Mouse (Mus musculus) forebrain, embryonic 12.5 days (tissue): ENCODE data around the gene H2-T22. TPM values are rescaled to one million over a fixed set of nuclear protein-coding genes. Genes with fewer than 3 reads are reported as not detected.
"Not testable (repeated sequence)": the region's sequence is repeated elsewhere in the genome, so short reads cannot be mapped to it uniquely, and the experiment has no call there.

Experiments
- ATAC-seq: fragments of 200-750 bp; cut with Nextera tagmentation; 2 replicates; pipeline ENCODE4 v1.8.0; 2017; ENCODE audit warnings: moderate TSS enrichment; ENCODE audit not compliant: low FRiP score
- H3K27ac ChIP-seq: fragments of 300-500 bp; sonication (generic); 2 replicates; pipeline ENCODE4 v1.5.1; 2016; ENCODE audit warnings: mild to moderate bottlenecking
- H3K27me3 ChIP-seq: fragments of 300-500 bp; sonication (generic); 2 replicates; pipeline ENCODE4 v1.6.1; 2016; ENCODE audit warnings: mild to moderate bottlenecking
- H3K36me3 ChIP-seq: fragments of 300-500 bp; sonication (generic); replicated peaks from 2 replicates; pipeline ENCODE4 v1.6.1; 2016; ENCODE audit warnings: mild to moderate bottlenecking
- H3K4me1 ChIP-seq: fragments of 300-500 bp; sonication (generic); 2 replicates; pipeline ENCODE4 v1.6.1; 2016
- H3K4me2 ChIP-seq: fragments of 300-500 bp; sonication (generic); 2 replicates; pipeline ENCODE4 v1.6.1; 2016; ENCODE audit warnings: mild to moderate bottlenecking, moderate library complexity
- H3K4me3 ChIP-seq: fragments of 300-500 bp; sonication (generic); replicated peaks from 2 replicates; pipeline ENCODE4 v1.5.1; 2016; ENCODE audit warnings: mild to moderate bottlenecking
- H3K9ac ChIP-seq: fragments of 300-500 bp; sonication (generic); 2 replicates; pipeline ENCODE4 v1.6.1; 2016; ENCODE audit warnings: mild to moderate bottlenecking
- H3K9me3 ChIP-seq: fragments of 300-500 bp; sonication (generic); 2 replicates; pipeline ENCODE4 v1.6.1; 2016
- WGBS: fragments of 180-500 bp; shearing (Covaris S2); methylation state at CpG from one replicate; pipeline ENCODE4 v1.1.7; 2016; 5-methylcytosine and 5-hydroxymethylcytosine counted together
- polyA plus RNA-seq: library from polyadenylated mRNA; unstranded; fragments of >200 nt; fragmentation: Nextera tagmentation; extraction: Ambion mirVana; gene quantifications from 2 replicates; pipeline ENCODE4 v1.2.1, GENCODE M21; 2016

H2-T22 gene
- polyA plus RNA-seq, 1 experiment from 2014 or later: 5.4 TPM

GRCm38 (mm10) chr17:36040604-36041003, 1.9 kb downstream of the H2-T22 start:
- H3K27ac ChIP-seq, H3K36me3 ChIP-seq, H3K9ac ChIP-seq, ATAC-seq, H3K4me1 ChIP-seq, H3K9me3 ChIP-seq, H3K4me3 ChIP-seq, H3K4me2 ChIP-seq: not testable (repeated sequence)
- H3K27me3 ChIP-seq: peaks cover 18% of the 10 kb centered on the region
- 82% methylated on average over 2 of the region's 2 CpGs for WGBS

- not testable (repeated sequence) for H3K36me3 ChIP-seq, H3K4me1 ChIP-seq, H3K27ac ChIP-seq, H3K9ac ChIP-seq, H3K4me2 ChIP-seq, H3K4me3 ChIP-seq, ATAC-seq, H3K9me3 ChIP-seq
- peaks cover 12% of the 10 kb centered on the region for H3K27me3 ChIP-seq
- 89% methylated on average over 13 of the region's 13 CpGs for WGBS
Observed at GRCm38 (mm10) chr17:36036126-36036525, 6.4 kb downstream of the H2-T22 start.

- peak; percentile 54; the same call in 1 of the 2 replicates for ATAC-seq
- H3K4me3 ChIP-seq, H3K4me1 ChIP-seq, H3K9me3 ChIP-seq, H3K27ac ChIP-seq, H3K36me3 ChIP-seq, H3K4me2 ChIP-seq, H3K9ac ChIP-seq: not testable (repeated sequence)
- H3K27me3 ChIP-seq: peaks cover 11% of the 10 kb centered on the region; the same call in 1 of the 2 replicates
- 45% methylated on average over 3 of the region's 3 CpGs for WGBS
Observed at GRCm38 (mm10) chr17:36035010-36035638, 7.4 kb downstream of the H2-T22 start.

- H3K4me3 ChIP-seq, H3K36me3 ChIP-seq, H3K9me3 ChIP-seq, H3K4me1 ChIP-seq, H3K9ac ChIP-seq, ATAC-seq, H3K27ac ChIP-seq, H3K4me2 ChIP-seq: not testable (repeated sequence)
- H3K27me3 ChIP-seq: peaks cover 11% of the 10 kb centered on the region; the same call in 1 of the 2 replicates
- 64% methylated on average over 3 of the region's 3 CpGs for WGBS
Observed at GRCm38 (mm10) chr17:36034524-36034923, 8.0 kb downstream of the H2-T22 start.

GRCm38 (mm10) chr17:36032351-36032875, 10.1 kb downstream of the H2-T22 start, which contains the start of gene H2-T23:
Gene H2-T23, minus strand, starts transcription at chr17:36032855.
- not testable (repeated sequence) for H3K27ac ChIP-seq, H3K9me3 ChIP-seq, H3K4me1 ChIP-seq, H3K36me3 ChIP-seq
- Histone ChIP-seq H3K9ac (peak within 1 kb of the TSS; percentile 65), H3K4me2 (peak within 1 kb of the TSS; percentile 83), H3K4me3 (peak within 1 kb of the TSS; percentile 48), H3K27me3 (peaks cover 11% of the 10 kb centered on the region; the same call in 1 of the 2 replicates)
- 2% methylated on average over 25 of the region's 25 CpGs for WGBS
- ATAC-seq: peak; percentile 39

- WGBS: 2% methylated on average over 40 of the region's 40 CpGs
- not testable (repeated sequence) for H3K27ac ChIP-seq, H3K36me3 ChIP-seq, H3K9me3 ChIP-seq, H3K4me1 ChIP-seq
- peak; percentile 51 for ATAC-seq
- Histone ChIP-seq H3K4me3 (peak overlapping the region; percentile 48), H3K27me3 (peaks cover 11% of the 10 kb centered on the region; the same call in 1 of the 2 replicates), H3K9ac (peak overlapping the region; percentile 65), H3K4me2 (peak overlapping the region; percentile 83)
Observed at GRCm38 (mm10) chr17:36031583-36032331, 10.8 kb downstream of the H2-T22 start.

- not testable (repeated sequence) for H3K9me3 ChIP-seq, ATAC-seq, H3K27ac ChIP-seq, H3K36me3 ChIP-seq, H3K4me1 ChIP-seq
- H3K9ac ChIP-seq: peak overlapping the region; percentile 40
- 42% methylated on average over 8 of the region's 8 CpGs for WGBS
- peak overlapping the region; percentile 83 for H3K4me2 ChIP-seq
- peaks cover 11% of the 10 kb centered on the region; the same call in 1 of the 2 replicates for H3K27me3 ChIP-seq
- H3K4me3 ChIP-seq: peak overlapping the region; percentile 48
Observed at GRCm38 (mm10) chr17:36030703-36031582, 11.6 kb downstream of the H2-T22 start.

GRCm38 (mm10) chr17:36030046-36030702, 12.4 kb downstream of the H2-T22 start:
- WGBS: 90% methylated on average over 4 of the region's 4 CpGs
- H3K4me3 ChIP-seq, ATAC-seq, H3K36me3 ChIP-seq, H3K9me3 ChIP-seq, H3K4me1 ChIP-seq, H3K4me2 ChIP-seq, H3K27ac ChIP-seq, H3K9ac ChIP-seq: not testable (repeated sequence)
- peaks cover 11% of the 10 kb centered on the region; the same call in 1 of the 2 replicates for H3K27me3 ChIP-seq

- Histone ChIP-seq H3K4me1 (peaks cover 4% of the 10 kb centered on the region), H3K27ac (no peak overlapping the region), H3K27me3 (peaks cover 11% of the 10 kb centered on the region; the same call in 1 of the 2 replicates), H3K4me2 (no peak overlapping the region), H3K4me3 (no peak overlapping the region), H3K36me3 (no peaks in the 10 kb centered on the region), H3K9me3 (no peaks in the 10 kb centered on the region), H3K9ac (no peak overlapping the region)
- 86% methylated on average over 7 of the region's 7 CpGs for WGBS
- no peak for ATAC-seq
Observed at GRCm38 (mm10) chr17:36028879-36029619, 13.5 kb downstream of the H2-T22 start.

GRCm38 (mm10) chr17:36027663-36028062, 14.9 kb downstream of the H2-T22 start:
- no peak overlapping the region for H3K4me2 ChIP-seq
- 95% methylated on average over 4 of the region's 4 CpGs for WGBS
- H3K9ac ChIP-seq: no peak overlapping the region
- H3K9me3 ChIP-seq: no peaks in the 10 kb centered on the region
- no peak overlapping the region for H3K4me3 ChIP-seq
- H3K27ac ChIP-seq: no peak overlapping the region
- ATAC-seq: no peak
- peaks cover 10% of the 10 kb centered on the region; the same call in 1 of the 2 replicates for H3K27me3 ChIP-seq
- peaks cover 4% of the 10 kb centered on the region for H3K4me1 ChIP-seq
- no peaks in the 10 kb centered on the region for H3K36me3 ChIP-seq

- Histone ChIP-seq H3K27me3 (no peaks in the 10 kb centered on the region), H3K4me1 (0 out of 2 replicates have a peak, but pooled peaks cover 3% of the 10 kb centered on the region), H3K9me3 (no peaks in the 10 kb centered on the region), H3K9ac (no peak overlapping the region), H3K27ac (no peak overlapping the region), H3K4me2 (no peak overlapping the region), H3K4me3 (no peak overlapping the region), H3K36me3 (no peaks in the 10 kb centered on the region)
- 87% methylated on average over 4 of the region's 4 CpGs for WGBS
- no peak for ATAC-seq
Observed at GRCm38 (mm10) chr17:36025901-36026300, 16.6 kb downstream of the H2-T22 start.
